Mouse (Mus musculus): ENCODE measurements around the gene Alpl. TPM values are rescaled to one million over a fixed set of nuclear protein-coding genes. Genes with fewer than 3 reads are reported as not detected.

The Alpl gene
- polyA plus RNA-seq, 1 experiment from 2014 or later: 4.7 TPM

GRCm38 (mm10) chr4:137777866-137778265, 18.3 kb downstream of the Alpl start:
- no peaks in the 10 kb centered on the region for H3K4me1 ChIP-seq (ENCODE audit: control insufficient read depth, insufficient read depth, low read length)
- H3K9me3 ChIP-seq (ENCODE audit: control insufficient read depth, low read length): no peaks in the 10 kb centered on the region
- no peaks in the 10 kb centered on the region for H3K27me3 ChIP-seq (replicated peaks; ENCODE audit: control insufficient read depth, insufficient read depth, low read length)
- no peak overlapping the region for H3K27ac ChIP-seq (ENCODE audit: low read length)
- no peaks in the 10 kb centered on the region for H3K36me3 ChIP-seq (ENCODE audit: control insufficient read depth, insufficient read depth, low read length)
- H3K4me2 ChIP-seq (ENCODE audit: low read depth, low read length): no peak overlapping the region
- 94% methylated on average over 4 of the region's 4 CpGs for WGBS
- no peak overlapping the region for H3K4me3 ChIP-seq (ENCODE audit: low read length)
- ATAC-seq: no peak
- H3K9ac ChIP-seq (ENCODE audit: low read depth, low read length): no peak overlapping the region

DNA sequence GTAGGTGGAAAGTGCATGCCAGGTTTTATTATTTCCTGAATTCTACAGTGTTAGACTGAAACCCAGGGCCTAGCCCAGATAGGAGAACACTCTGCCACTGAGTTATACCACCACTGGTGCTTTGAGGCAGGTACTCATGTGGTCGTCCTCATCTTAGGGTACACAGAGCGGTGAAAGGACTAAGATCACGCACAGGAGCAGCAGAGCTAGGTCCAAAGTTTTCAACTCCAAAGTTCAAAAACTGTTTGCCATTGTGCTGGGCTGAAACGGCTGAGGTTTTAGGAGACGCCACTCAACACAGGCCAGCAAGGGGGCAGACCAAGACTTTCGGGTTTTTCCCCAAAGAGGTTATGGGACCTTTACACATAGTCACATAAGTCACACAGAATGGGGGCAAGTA, 21.7 kb downstream of the Alpl start:
- ATAC-seq: peak; percentile 27; the same call in 1 of the 2 replicates
- WGBS: 78% methylated on average over 6 of the region's 6 CpGs
- Histone ChIP-seq H3K9me3 (ENCODE audit: control insufficient read depth, low read length) (no peaks in the 10 kb centered on the region), H3K4me2 (ENCODE audit: low read depth, low read length) (no peak overlapping the region), H3K4me3 (ENCODE audit: low read length) (no peak overlapping the region), H3K36me3 (ENCODE audit: control insufficient read depth, insufficient read depth, low read length) (no peaks in the 10 kb centered on the region), H3K27ac (ENCODE audit: low read length) (no peak overlapping the region), H3K4me1 (ENCODE audit: control insufficient read depth, insufficient read depth, low read length) (peaks cover 4% of the 10 kb centered on the region; the same call in 1 of the 2 replicates), H3K9ac (ENCODE audit: low read depth, low read length) (no peak overlapping the region), H3K27me3 (replicated peaks; ENCODE audit: control insufficient read depth, insufficient read depth, low read length) (no peaks in the 10 kb centered on the region)

GRCm38 (mm10) chr4:137774013-137774412, 22.2 kb downstream of the Alpl start:
- Histone ChIP-seq H3K27ac (ENCODE audit: low read length) (0 out of 2 replicates have a peak overlapping the region, but pooled peaks have one; percentile 19), H3K4me3 (ENCODE audit: low read length) (no peak overlapping the region), H3K27me3 (replicated peaks; ENCODE audit: control insufficient read depth, insufficient read depth, low read length) (no peaks in the 10 kb centered on the region), H3K9me3 (ENCODE audit: control insufficient read depth, low read length) (no peaks in the 10 kb centered on the region), H3K4me2 (ENCODE audit: low read depth, low read length) (no peak overlapping the region), H3K9ac (ENCODE audit: low read depth, low read length) (no peak overlapping the region), H3K36me3 (ENCODE audit: control insufficient read depth, insufficient read depth, low read length) (no peaks in the 10 kb centered on the region), H3K4me1 (ENCODE audit: control insufficient read depth, insufficient read depth, low read length) (peaks cover 4% of the 10 kb centered on the region; the same call in 1 of the 2 replicates)
- peak; percentile 32 for ATAC-seq
- WGBS: 64% methylated on average over 5 of the region's 5 CpGs

- Histone ChIP-seq H3K9me3 (ENCODE audit: control insufficient read depth, low read length) (no peaks in the 10 kb centered on the region), H3K36me3 (ENCODE audit: control insufficient read depth, insufficient read depth, low read length) (no peaks in the 10 kb centered on the region), H3K4me3 (ENCODE audit: low read length) (no peak overlapping the region), H3K9ac (ENCODE audit: low read depth, low read length) (no peak overlapping the region), H3K4me2 (ENCODE audit: low read depth, low read length) (no peak overlapping the region), H3K27me3 (replicated peaks; ENCODE audit: control insufficient read depth, insufficient read depth, low read length) (no peaks in the 10 kb centered on the region), H3K27ac (ENCODE audit: low read length) (no peak overlapping the region), H3K4me1 (ENCODE audit: control insufficient read depth, insufficient read depth, low read length) (peaks cover 4% of the 10 kb centered on the region; the same call in 1 of the 2 replicates)
- ATAC-seq: no peak
- WGBS: 45% methylated on average over 2 of the region's 2 CpGs
Measured at GRCm38 (mm10) chr4:137773369-137773899, 22.8 kb downstream of the Alpl start.

GRCm38 (mm10) chr4:137772438-137773056, 23.6 kb downstream of the Alpl start:
- Histone ChIP-seq H3K4me1 (ENCODE audit: control insufficient read depth, insufficient read depth, low read length) (peaks cover 4% of the 10 kb centered on the region; the same call in 1 of the 2 replicates), H3K9ac (ENCODE audit: low read depth, low read length) (no peak overlapping the region), H3K36me3 (ENCODE audit: control insufficient read depth, insufficient read depth, low read length) (no peaks in the 10 kb centered on the region), H3K4me3 (ENCODE audit: low read length) (no peak overlapping the region), H3K27me3 (replicated peaks; ENCODE audit: control insufficient read depth, insufficient read depth, low read length) (no peaks in the 10 kb centered on the region), H3K27ac (ENCODE audit: low read length) (no peak overlapping the region), H3K9me3 (ENCODE audit: control insufficient read depth, low read length) (no peaks in the 10 kb centered on the region), H3K4me2 (ENCODE audit: low read depth, low read length) (no peak overlapping the region)
- no peak for ATAC-seq
- 77% methylated on average over 16 of the region's 16 CpGs for WGBS

- WGBS: 73% methylated on average over 3 of the region's 3 CpGs
- Histone ChIP-seq H3K4me3 (ENCODE audit: low read length) (no peak overlapping the region), H3K4me2 (ENCODE audit: low read depth, low read length) (no peak overlapping the region), H3K9me3 (ENCODE audit: control insufficient read depth, low read length) (no peaks in the 10 kb centered on the region), H3K4me1 (ENCODE audit: control insufficient read depth, insufficient read depth, low read length) (peaks cover 4% of the 10 kb centered on the region; the same call in 1 of the 2 replicates), H3K36me3 (ENCODE audit: control insufficient read depth, insufficient read depth, low read length) (no peaks in the 10 kb centered on the region), H3K27ac (ENCODE audit: low read length) (no peak overlapping the region; the same call in 1 of the 2 replicates), H3K9ac (ENCODE audit: low read depth, low read length) (no peak overlapping the region), H3K27me3 (replicated peaks; ENCODE audit: control insufficient read depth, insufficient read depth, low read length) (no peaks in the 10 kb centered on the region)
- no peak for ATAC-seq
Measured at GRCm38 (mm10) chr4:137771749-137772148, 24.4 kb downstream of the Alpl start.

- Histone ChIP-seq H3K4me1 (ENCODE audit: control insufficient read depth, insufficient read depth, low read length) (peaks cover 6% of the 10 kb centered on the region; the same call in 1 of the 2 replicates), H3K27me3 (replicated peaks; ENCODE audit: control insufficient read depth, insufficient read depth, low read length) (no peaks in the 10 kb centered on the region), H3K4me3 (ENCODE audit: low read length) (no peak overlapping the region), H3K27ac (ENCODE audit: low read length) (peak overlapping the region; percentile 47; the same call in 1 of the 2 replicates), H3K36me3 (ENCODE audit: control insufficient read depth, insufficient read depth, low read length) (no peaks in the 10 kb centered on the region), H3K9ac (ENCODE audit: low read depth, low read length) (no peak overlapping the region), H3K4me2 (ENCODE audit: low read depth, low read length) (no peak overlapping the region), H3K9me3 (ENCODE audit: control insufficient read depth, low read length) (no peaks in the 10 kb centered on the region)
- peak; percentile 60 for ATAC-seq
- WGBS: 53% methylated on average over 14 of the region's 14 CpGs
Measured at GRCm38 (mm10) chr4:137770901-137771612, 25.1 kb downstream of the Alpl start.

DNA sequence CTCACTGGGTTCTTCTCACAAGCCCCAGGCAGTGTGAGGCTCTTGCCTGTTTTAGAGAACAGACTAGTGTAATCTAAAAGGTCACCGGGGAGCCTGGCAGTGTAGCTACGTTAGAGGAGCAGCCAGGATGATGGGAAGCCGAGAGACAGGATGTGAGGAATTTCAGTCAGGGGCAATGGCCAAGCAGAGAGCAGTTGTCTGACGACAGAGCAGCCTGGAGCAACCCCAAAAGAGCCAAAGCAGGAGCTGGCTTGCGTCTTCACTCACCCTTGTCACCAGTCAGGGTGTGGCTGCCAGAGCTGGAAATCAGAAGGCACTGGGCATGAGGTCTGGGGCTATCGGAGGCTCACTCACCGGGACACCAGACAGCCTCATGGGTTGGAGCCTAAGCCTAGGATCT, 26.5 kb downstream of the Alpl start:
- Histone ChIP-seq H3K4me2 (ENCODE audit: low read depth, low read length) (no peak overlapping the region), H3K4me3 (ENCODE audit: low read length) (no peak overlapping the region), H3K9me3 (ENCODE audit: control insufficient read depth, low read length) (no peaks in the 10 kb centered on the region), H3K36me3 (ENCODE audit: control insufficient read depth, insufficient read depth, low read length) (no peaks in the 10 kb centered on the region), H3K4me1 (ENCODE audit: control insufficient read depth, insufficient read depth, low read length) (peaks cover 17% of the 10 kb centered on the region), H3K27me3 (replicated peaks; ENCODE audit: control insufficient read depth, insufficient read depth, low read length) (no peaks in the 10 kb centered on the region), H3K27ac (ENCODE audit: low read length) (0 out of 2 replicates have a peak overlapping the region, but pooled peaks have one; percentile 2), H3K9ac (ENCODE audit: low read depth, low read length) (no peak overlapping the region)
- ATAC-seq: no peak
- WGBS: 45% methylated on average over 7 of the region's 7 CpGs

GRCm38 (mm10) chr4:137768831-137769230, 27.4 kb downstream of the Alpl start:
- H3K36me3 ChIP-seq (ENCODE audit: control insufficient read depth, insufficient read depth, low read length): no peaks in the 10 kb centered on the region
- no peak overlapping the region for H3K4me2 ChIP-seq (ENCODE audit: low read depth, low read length)
- H3K4me3 ChIP-seq (ENCODE audit: low read length): no peak overlapping the region
- H3K4me1 ChIP-seq (ENCODE audit: control insufficient read depth, insufficient read depth, low read length): peaks cover 17% of the 10 kb centered on the region
- no peak overlapping the region for H3K9ac ChIP-seq (ENCODE audit: low read depth, low read length)
- no peaks in the 10 kb centered on the region for H3K9me3 ChIP-seq (ENCODE audit: control insufficient read depth, low read length)
- no peak overlapping the region for H3K27ac ChIP-seq (ENCODE audit: low read length)
- no peaks in the 10 kb centered on the region for H3K27me3 ChIP-seq (replicated peaks; ENCODE audit: control insufficient read depth, insufficient read depth, low read length)
- WGBS: 77% methylated on average over 6 of the region's 6 CpGs
- no peak for ATAC-seq

Data from intestine, embryonic 16.5 days (tissue).